Mouse (Mus musculus): ENCODE measurements around the gene Smcr8.

DNA sequence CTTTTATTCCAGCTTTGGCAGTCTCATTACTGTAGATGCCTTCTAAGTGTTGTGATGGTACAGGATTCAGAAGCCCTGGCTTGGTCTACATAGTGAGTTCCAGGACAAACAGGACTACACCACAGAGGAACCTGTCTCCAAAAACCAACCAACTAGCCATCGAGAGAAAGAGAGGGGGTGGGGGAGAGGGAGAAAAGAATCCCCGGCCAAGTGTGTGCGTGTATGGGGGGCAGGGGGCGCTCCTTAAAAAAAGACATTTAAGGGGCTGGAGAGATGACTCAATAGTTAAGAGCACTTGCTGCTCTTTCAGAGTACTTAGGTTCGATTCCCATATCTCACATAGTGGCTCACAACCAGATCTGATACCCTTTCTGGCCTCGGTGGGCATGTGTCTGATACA, 1.7 kb upstream of the Smcr8 start:
- TF ChIP-seq USF1 (IDR thresholded peaks at IDR 0.05; ENCODE audit: low read depth) (no peak), POLR2A (IDR thresholded peaks at IDR 0.05; ENCODE audit: insufficient read length, low read depth) (no peak)
